Mouse (Mus musculus): Measurements from ENCODE around the gene Mvp.

Gene Mvp

DNA sequence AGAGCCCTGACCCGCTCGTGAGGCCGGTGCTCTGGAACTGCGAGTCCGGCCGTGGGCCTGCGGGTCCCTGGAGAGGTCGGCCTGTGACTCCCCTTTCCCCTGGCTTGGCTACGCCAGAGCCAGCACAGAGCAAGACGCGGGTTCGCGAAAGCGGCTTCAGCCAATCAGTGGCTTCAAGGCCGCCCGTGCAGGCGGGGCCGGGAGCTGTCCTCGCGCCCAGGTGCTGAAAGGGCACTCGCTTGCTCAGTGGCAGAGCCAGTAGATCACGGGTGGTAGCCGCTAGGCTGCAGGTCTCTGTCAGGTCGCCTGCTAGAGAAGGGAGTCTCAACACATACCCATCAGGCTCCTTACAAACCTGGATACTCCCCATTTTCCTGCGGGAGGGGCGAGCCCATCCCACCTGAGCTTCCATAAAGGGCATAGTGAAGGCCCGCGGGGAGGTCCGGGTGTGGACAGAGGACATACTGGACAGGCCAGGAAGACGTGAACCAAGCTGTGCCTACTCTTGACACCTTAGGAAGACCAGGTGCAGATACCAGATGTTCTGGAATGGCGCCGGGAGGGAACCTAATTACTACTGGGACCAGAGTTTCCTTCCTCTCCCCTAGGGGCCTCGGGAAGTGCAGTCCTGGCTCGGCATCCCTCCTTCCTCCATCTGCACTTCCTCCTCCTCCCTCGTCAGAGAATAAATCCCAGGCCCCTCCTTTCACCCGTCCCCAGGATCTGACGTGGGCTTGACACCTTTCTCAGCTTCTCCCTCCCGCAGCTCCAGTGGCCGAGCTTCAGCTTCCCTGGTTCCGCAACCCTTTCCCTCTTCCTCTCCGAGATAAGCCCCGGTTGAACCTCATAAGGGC lies 64.4 kb downstream of the Mvp start, which contains the start of gene Sez6l2:
Gene Sez6l2, plus strand, starts transcription at position 771 of the 854 bp plus-strand sequence.
- peak; percentile 91 for DNase-seq (ENCODE audit: low spot score)

DNA sequence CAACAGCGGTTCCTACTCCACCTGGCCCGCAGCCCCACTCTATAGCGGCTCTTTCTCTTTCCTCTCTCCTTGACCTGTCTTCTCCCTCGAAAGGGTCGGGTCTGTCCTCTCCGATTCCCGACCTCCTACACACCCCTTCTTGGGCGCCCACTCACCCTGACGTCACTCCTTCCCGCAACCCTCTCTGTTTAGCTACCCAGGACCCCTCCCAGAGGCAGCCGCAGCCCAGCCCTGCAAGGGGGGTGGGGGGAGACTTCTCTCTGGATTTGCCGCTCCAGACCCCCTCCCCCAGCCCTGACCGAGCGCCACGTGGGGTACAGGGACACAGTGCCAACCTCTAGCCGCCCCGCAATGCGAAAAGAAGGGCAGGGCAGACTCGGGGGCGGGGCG lies 65.0 kb downstream of the Mvp start, which contains the start of gene Asphd1:
Gene Asphd1, minus strand, starts transcription at position 180 of the 390 bp plus-strand sequence.
- no peak for DNase-seq (ENCODE audit: low spot score)

DNA sequence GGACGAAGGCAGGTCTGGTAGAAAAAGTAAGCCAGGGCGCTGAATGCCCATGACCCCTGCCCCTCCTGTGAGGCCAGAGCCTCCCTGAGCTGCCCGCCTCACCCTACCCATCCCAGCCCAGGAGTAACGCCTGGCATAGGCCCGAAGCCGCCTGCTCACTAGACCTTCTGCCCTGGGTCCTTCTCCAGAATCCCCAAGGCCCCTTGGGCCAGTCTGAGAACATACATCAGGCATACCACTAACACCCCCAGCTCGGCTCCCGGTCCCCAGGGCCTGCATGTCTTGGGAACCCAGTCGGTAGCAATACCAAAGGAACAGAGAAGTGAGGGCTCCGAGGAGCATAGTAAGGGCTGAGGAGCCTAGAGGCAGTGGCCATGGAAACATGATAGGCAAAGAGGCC lies 65.8 kb downstream of the Mvp start:
- no peak for DNase-seq (ENCODE audit: low spot score)

DNA sequence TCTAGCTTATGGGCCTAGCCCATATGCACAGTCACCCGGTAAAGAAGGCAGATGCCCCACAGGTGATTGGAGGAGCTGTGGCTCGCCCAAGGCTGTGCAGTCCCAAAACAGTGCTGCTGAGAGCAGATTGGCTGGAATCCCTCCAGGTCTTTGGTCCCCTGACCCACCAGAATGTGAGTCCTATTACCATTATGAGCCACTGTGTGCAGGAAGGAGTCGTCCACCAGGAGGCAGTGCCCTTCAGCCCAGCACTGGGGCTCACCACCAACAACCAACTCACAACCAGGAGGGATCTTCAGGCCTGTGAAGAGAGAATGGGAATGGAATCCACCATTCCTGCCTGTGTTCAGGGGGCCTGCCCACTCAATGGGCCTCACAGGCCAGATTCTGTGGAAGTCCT lies 67.9 kb downstream of the Mvp start:
- peak; percentile 66 for DNase-seq (ENCODE audit: low spot score)

GRCm38 (mm10) chr7:126941801-126942200 lies 72.6 kb downstream of the Mvp start:
- no peak for DNase-seq (ENCODE audit: low spot score)

DNA sequence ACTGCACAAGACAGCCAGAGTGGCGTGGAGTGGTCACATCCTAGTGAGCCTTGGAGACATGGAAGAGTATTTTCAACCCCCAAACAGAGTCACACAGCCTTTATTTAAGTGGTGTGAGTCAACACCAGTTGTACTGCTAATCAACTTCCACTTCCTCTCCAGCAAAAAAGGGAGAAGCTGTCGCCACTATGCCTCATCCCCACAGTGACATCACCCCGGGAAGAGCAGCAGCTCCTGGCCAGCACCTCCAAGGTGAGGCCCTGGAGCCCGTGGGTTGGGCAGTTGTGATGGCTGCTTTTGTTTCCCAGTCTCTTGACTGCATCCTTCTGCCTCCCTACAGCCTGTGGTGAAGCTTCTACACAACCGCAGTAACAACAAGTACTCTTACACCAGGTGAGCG lies 73.2 kb downstream of the Mvp start:
- no peak for DNase-seq (ENCODE audit: low spot score)

All from retina, embryonic 14.5 days (tissue).